Mouse (Mus musculus): ENCODE data around the gene Lrrc1.
"Not testable (repeated sequence)": the region's sequence is repeated elsewhere in the genome, so short reads cannot be mapped to it uniquely, and the experiment has no call there.

The Lrrc1 gene

GRCm38 (mm10) chr9:77544354-77545067 is at the start of gene Lrrc1:
Gene Lrrc1, minus strand, starts transcription at chr9:77544870.
- DNase-seq (ENCODE audit: low spot score in 2 of 2) = peak; percentile 58 to 67

GRCm38 (mm10) chr9:77592423-77592822 is 47.8 kb upstream of the Lrrc1 start:
- DNase-seq (ENCODE audit: low spot score in 2 of 2) = no peak

DNA sequence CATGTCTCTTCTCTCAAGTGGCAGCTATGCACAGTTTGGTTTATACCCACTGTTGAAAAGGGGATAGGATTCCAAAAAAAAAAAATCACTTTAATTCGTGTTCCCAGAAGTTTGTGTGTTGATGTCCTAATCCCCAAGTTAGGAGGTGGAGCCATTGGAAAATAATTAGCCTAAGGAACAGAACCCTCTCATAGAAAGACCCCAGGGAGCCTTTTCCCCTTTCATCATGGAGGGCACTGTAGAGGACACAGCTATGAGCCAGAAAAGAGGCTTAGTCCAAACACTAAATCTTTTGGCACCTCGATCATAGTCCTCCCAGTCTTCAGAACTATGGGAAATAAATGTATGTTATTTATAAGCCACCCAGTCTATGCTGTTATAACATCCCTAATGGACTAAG is 44.8 kb upstream of the Lrrc1 start:
- DNase-seq (ENCODE audit: low spot score in 2 of 2) = no peak

GRCm38 (mm10) chr9:77587616-77588015 is 42.9 kb upstream of the Lrrc1 start:
- no peak for DNase-seq (ENCODE audit: low spot score in 2 of 2)

DNA sequence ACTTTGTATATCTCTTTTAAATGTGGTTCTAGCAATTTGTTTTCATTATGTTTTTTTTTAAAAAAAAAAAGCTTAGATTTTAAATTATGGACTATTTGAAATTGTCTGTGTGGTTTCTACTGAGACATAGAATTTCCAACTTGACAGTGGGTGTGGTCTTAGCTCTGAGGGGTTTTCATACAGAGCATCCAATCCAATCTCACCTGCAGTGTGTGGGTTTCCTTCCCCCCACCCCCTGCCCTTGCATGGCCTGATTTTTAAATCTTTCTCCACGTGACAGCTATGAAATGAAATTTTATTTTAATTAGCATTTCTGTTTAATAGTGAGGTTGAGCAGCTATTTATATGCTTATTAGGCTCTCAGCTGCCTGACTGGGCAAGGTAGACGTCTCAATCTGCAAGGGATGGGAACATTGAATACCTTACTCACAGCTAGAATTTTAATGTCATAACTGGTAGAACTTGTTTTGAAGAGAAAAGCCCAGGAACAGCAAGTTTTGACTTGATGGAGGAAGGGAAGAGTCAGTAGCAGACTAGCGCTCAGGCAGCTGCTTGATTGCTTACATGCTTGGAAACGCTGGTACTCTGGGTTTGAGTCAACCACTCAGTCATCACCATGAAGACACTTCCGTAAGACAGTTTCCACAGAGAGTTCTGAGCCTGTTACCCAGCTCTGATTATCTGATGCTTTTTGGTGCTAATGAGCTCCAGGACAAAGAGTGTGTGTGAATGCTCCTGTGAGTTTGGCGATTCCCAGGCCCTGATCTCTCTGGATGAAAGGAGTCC is 42.3 kb upstream of the Lrrc1 start:
- DNase-seq (ENCODE audit: low spot score in 2 of 2) = no peak

- DNase-seq (ENCODE audit: low spot score in 2 of 2) = no peak
Observed at GRCm38 (mm10) chr9:77584746-77585145, 40.1 kb upstream of the Lrrc1 start.

GRCm38 (mm10) chr9:77583302-77583701 is 38.6 kb upstream of the Lrrc1 start:
- no peak for DNase-seq (ENCODE audit: low spot score in 2 of 2)

DNA sequence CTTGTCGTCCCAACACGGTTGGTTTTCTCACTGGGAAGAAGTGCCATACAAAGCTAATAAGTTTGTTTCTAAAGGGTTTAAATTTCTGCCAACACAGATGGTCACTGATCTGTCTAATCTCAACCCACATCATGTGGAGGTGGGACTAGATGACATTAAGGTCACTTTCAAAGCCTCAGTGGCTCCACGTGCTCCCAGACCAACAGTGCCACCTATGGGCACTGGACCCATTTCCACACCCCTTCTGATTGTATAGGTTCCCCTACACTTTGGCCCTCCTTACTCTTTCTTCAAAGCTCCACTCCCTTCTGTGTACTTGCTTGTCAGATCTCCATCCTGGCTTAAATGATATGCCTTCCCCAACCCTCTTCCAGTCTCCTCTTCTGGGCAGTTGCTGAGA is 35.2 kb upstream of the Lrrc1 start:
- no peak for DNase-seq (ENCODE audit: low spot score in 2 of 2)

DNA sequence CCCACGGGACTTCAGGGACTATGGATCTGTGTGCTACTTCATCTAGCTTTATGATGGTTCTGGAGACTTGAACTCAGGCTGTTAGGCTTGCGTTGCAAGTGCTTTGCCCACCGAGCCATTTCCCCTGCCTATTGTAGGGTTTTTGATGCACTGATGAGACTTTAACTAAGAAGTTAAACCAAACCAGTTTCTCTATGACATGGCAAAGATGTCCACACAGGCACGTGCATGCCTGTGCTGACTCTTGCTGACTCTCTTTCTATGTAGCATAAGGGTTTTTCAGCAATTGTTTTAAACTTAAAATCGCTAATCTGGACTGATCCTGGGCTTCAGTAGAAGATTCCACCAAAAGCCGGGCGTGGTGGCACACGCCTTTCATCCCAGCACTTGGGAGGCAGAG is 33.3 kb upstream of the Lrrc1 start:
- DNase-seq (ENCODE audit: low spot score in 2 of 2) = no peak

DNA sequence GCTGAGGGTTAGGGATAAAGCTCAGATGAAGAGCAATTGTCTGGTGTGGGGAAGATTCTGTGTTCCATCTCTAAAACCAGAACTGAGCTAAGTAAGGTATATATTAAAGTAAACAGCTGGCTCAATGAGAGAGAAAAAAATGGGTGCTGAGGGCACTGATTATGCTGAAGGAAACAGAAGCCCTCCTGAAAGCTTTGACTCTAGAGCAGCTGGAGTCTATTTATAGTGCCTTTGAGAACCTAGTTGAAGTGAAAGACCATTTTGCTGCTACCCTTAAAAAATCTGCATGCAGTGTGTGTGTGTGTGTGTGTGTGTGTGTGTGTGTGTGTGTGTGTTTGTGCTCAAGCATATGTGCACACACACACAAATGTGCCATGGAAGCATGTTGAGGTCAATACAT is 32.7 kb upstream of the Lrrc1 start:
- DNase-seq (ENCODE audit: low spot score in 2 of 2) = no peak

DNA sequence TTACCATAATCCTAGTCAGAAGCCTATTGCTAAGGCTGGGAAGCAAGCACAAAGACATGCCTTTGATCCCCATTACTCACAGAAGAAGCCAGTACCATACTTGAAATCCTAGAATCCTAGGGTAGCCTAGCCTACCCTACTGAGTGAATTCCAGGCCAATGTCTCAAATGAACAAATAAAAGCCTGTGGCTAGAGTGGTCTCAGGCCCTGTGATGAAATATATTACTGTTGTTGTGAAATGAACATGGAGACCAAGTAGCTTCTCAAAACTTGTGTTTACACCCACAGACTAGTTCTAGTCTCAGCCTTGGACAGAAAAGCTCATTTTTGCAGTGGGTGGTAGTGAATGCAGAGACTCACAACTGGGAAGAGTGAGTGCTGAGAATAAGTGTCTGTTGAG is 31.6 kb upstream of the Lrrc1 start:
- no peak for DNase-seq (ENCODE audit: low spot score in 2 of 2)

DNA sequence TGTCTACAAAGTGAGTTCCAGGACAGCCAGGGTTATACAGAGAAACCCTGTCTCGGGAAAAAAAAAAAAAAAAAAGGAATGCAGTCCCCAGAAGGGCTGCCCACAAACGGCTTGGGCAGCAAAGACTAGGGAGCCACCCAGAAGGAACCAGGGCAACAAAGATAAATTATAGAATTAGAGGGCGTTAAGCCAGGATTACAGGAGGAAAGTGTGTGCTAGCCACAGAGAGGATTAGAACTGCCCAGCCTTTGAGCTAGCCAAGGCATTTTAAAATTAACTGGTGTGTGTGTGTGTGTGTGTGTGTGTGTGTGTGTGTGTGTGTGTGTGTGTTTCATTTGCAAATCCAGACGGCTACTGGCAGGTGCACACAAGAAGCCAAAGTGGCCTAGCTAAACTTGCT is 30.3 kb upstream of the Lrrc1 start:
- not testable (repeated sequence) for DNase-seq (ENCODE audit: low spot score in 2 of 2)

GRCm38 (mm10) chr9:77571851-77572250 is 27.2 kb upstream of the Lrrc1 start:
- DNase-seq (ENCODE audit: low spot score in 2 of 2) = no peak

DNA sequence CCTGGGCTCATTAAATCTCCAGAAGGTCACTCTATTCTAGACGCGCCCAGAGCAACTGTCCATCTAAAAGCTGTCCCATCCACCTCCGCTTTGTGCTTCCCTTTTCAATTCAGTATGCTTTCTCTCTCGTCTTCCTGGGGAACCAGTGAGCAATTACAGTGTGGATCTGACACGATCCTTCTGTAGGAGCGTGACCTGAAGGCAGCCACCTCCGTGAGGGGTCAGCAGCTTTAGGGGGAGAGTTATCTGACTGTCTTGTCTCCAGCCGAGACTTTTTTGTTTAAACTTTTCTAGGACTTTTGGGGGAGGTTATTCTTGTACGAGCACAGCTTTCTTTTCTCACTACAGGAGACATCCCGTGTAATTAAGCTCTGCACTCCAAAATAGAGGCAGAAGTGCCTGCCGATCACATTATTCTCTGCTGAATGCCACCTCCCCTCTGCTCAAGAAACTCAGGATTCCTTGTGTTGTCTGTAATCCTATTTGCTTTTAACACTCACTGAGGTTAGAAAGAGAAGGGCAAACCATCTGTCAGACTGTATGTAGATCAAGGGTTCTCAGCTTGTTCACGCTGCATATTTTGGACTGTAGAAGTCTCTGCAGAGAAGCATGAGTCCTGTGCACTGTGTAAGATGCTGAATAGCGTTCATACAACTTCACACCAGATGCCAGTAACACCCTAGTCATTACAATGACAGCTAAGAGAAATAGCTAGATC is 24.3 kb upstream of the Lrrc1 start:
- DNase-seq (ENCODE audit: low spot score in 2 of 2) = no peak

DNA sequence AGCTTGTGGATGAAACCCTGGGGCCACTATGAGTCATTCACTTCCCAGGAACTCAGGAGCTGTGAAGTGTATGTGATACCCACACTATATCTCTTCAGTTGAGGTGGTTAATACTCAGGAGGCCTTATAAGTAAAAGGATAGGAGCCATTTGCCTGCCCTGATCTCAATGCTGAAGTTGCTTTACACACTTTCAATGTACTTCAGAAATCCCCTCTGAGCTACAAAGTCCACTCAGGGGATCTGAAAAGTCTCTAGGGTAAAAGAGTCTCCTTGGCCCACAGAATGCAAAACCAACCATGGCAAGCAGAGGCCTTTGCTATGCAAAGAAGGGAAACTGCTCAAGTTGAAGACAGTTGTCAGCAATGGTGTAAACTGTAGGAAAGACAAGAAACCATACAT is 17.2 kb upstream of the Lrrc1 start:
- DNase-seq (ENCODE audit: low spot score in 2 of 2) = no peak

- DNase-seq (ENCODE audit: low spot score in 2 of 2) = no peak
Observed at GRCm38 (mm10) chr9:77557963-77558362, 13.3 kb upstream of the Lrrc1 start.

- no peak for DNase-seq (ENCODE audit: low spot score in 2 of 2)
Observed at GRCm38 (mm10) chr9:77557181-77557580, 12.5 kb upstream of the Lrrc1 start.

DNA sequence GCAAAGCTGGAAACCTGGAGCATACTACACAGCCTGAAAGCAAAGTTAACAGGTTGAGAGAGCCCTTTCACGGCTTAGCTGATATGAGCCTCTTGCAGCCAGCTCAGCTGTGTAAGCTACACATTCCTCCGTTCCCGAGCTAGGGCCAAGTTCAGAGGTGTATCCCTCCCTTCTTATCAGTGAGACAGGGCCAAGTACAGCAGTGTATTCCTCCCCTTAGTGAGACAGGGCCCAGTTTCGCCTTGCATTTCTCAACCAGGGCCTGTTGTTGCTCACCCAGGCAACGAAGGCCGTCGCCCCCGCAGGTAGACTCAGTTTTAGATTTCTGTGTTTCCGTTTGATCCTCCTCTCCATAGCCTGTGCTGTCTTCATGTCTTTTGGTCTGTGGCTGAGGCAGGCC is 11.8 kb upstream of the Lrrc1 start:
- DNase-seq (ENCODE audit: low spot score in 2 of 2) = no peak

- DNase-seq (ENCODE audit: low spot score in 2 of 2) = no peak
Observed at GRCm38 (mm10) chr9:77553465-77553864, 8.8 kb upstream of the Lrrc1 start.

- DNase-seq (ENCODE audit: low spot score in 2 of 2) = peak in 1 of 2 experiments; percentile 44
Observed at GRCm38 (mm10) chr9:77551036-77551512, 6.4 kb upstream of the Lrrc1 start.

- no peak for DNase-seq (ENCODE audit: low spot score in 2 of 2)
Observed at GRCm38 (mm10) chr9:77546010-77546409, 1.3 kb upstream of the Lrrc1 start.

DNA sequence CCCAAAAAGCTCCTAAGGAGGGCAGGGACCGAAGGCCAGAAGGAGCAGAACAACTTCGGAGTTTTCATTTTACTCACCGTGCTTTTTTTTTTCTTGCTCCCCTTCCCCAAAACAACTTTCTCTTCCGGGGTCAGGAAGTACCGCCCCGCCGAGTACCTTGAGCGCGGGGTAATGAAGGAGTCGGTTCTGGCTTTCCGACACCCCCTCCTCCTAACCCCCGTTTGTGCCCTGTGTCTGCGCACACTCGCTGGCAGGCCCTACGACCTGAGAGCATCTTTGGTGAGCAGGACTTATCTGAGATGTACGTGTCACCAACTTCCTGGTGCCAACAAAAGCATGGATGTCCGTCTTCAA is 375 bp upstream of the Lrrc1 start:
- no peak for DNase-seq (ENCODE audit: low spot score in 2 of 2)
